Mouse (Mus musculus) bone marrow, adult 2 months (tissue): Measurements from ENCODE around the gene Pus7l. TPM values are rescaled to one million over a fixed set of nuclear protein-coding genes. Genes with fewer than 3 reads are reported as not detected.
A peak's percentile ranks its signal among the peaks of the same experiment; 100 is the strongest.

ENCODE experiments used
- H3K27ac ChIP-seq: fragments of 200-500 bp; 2 replicates; pipeline ENCODE4 v1.5.1; 2012; ENCODE audit warnings: low read depth, mild to moderate bottlenecking, control low read depth, inconsistent platforms, low read length; ENCODE audit not compliant: control insufficient read depth, poor library complexity, insufficient read depth
- H3K4me1 ChIP-seq: fragments of 200-500 bp; 2 replicates; pipeline ENCODE4 v1.6.1; 2011; ENCODE audit warnings: low read length; ENCODE audit not compliant: control insufficient read depth, insufficient read depth
- H3K4me3 ChIP-seq: fragments of 200-500 bp; replicated peaks from 2 replicates; pipeline ENCODE3; 2011; ENCODE audit warnings: mild to moderate bottlenecking, low read depth, low read length, control low read depth; ENCODE audit not compliant: control insufficient read depth
- CTCF ChIP-seq: fragments of 200-500 bp; IDR thresholded peaks from 2 replicates; pipeline ENCODE4 v1.5.1; 2011; ENCODE audit warnings: low read length, control low read depth; ENCODE audit not compliant: control insufficient read depth, insufficient read depth
- POLR2A ChIP-seq: fragments of 200-500 bp; IDR thresholded peaks from 2 replicates; pipeline ENCODE4 v1.6.1; 2011; ENCODE audit warnings: low read depth, mild to moderate bottlenecking, control low read depth, low read length, borderline replicate concordance; ENCODE audit not compliant: control insufficient read depth
- WGBS: fragments of 180-500 bp; shearing (Covaris S2); methylation state at CpG from one replicate; pipeline ENCODE4 v1.1.7; 2018; 5-methylcytosine and 5-hydroxymethylcytosine counted together
- polyA plus RNA-seq: library from polyadenylated mRNA; stranded (reverse); fragments of >200 nt; gene quantifications from 2 replicates; pipeline ENCODE4 v1.2.4, GENCODE M21; 2011; ENCODE audit warnings: low replicate concordance; ENCODE audit not compliant: missing spikeins, insufficient read depth, insufficient read length

The Pus7l gene
- 0.68 and 1.4 TPM in 2 replicates for polyA plus RNA-seq

GRCm38 (mm10) chr15:94543409-94544051 is at the start of gene Pus7l, which contains the start of gene Irak4:
TSS of gene Pus7l (minus strand) at chr15:94543547.
TSS of gene Irak4 (plus strand) at chr15:94543643.
- no peaks in the 10 kb centered on the region for H3K4me1 ChIP-seq
- H3K4me3 ChIP-seq: peak within 1 kb of the TSS; percentile 96
- H3K27ac ChIP-seq: peak within 1 kb of the TSS; percentile 97
- under 1% methylated on average over 45 of the region's 45 CpGs for WGBS
- TF ChIP-seq POLR2A (no peak; the same call in 1 of the 2 replicates), CTCF (no peak)

- H3K27ac ChIP-seq: no peak overlapping the region
- no peak for TF ChIP-seq POLR2A
- TF ChIP-seq CTCF: no peak
- H3K4me1 ChIP-seq: peaks cover 2% of the 10 kb centered on the region
- WGBS: 24% methylated on average over 4 of the region's 4 CpGs
- no peak overlapping the region for H3K4me3 ChIP-seq
Observed at GRCm38 (mm10) chr15:94591356-94591755, 48.0 kb upstream of the Pus7l start.

GRCm38 (mm10) chr15:94590083-94590482 is 46.7 kb upstream of the Pus7l start:
- Histone ChIP-seq H3K4me1 (peaks cover 2% of the 10 kb centered on the region), H3K4me3 (peak overlapping the region; percentile 52), H3K27ac (no peak overlapping the region)
- WGBS: 9% methylated on average over 8 of the region's 8 CpGs
- TF ChIP-seq CTCF (no peak), POLR2A (no peak)

- peaks cover 2% of the 10 kb centered on the region for H3K4me1 ChIP-seq
- peak within 1 kb of the TSS; percentile 93 for H3K4me3 ChIP-seq
- under 1% methylated on average over 63 of the region's 70 CpGs for WGBS
- peak; percentile 79; the same call in 1 of the 2 replicates for TF ChIP-seq POLR2A
- TF ChIP-seq CTCF: no peak
- peak within 1 kb of the TSS; percentile 75 for H3K27ac ChIP-seq
Observed at GRCm38 (mm10) chr15:94589219-94590075, 46.1 kb upstream of the Pus7l start, which contains the start of gene Twf1. TSS of gene Twf1 (minus strand) at chr15:94589889.

- Histone ChIP-seq H3K4me3 (no peak overlapping the region), H3K4me1 (peaks cover 2% of the 10 kb centered on the region), H3K27ac (no peak overlapping the region)
- WGBS: 62% methylated on average over 9 of the region's 9 CpGs
- TF ChIP-seq CTCF (no peak), POLR2A (no peak)
Observed at GRCm38 (mm10) chr15:94587826-94588715, 44.7 kb upstream of the Pus7l start.

GRCm38 (mm10) chr15:94584738-94585137 is 41.4 kb upstream of the Pus7l start:
- Histone ChIP-seq H3K4me3 (no peak overlapping the region), H3K27ac (no peak overlapping the region), H3K4me1 (no peaks in the 10 kb centered on the region)
- 84% methylated on average over 4 of the region's 4 CpGs for WGBS
- TF ChIP-seq CTCF (no peak), POLR2A (no peak)

GRCm38 (mm10) chr15:94583153-94583552 is 39.8 kb upstream of the Pus7l start:
- Histone ChIP-seq H3K4me1 (no peaks in the 10 kb centered on the region), H3K4me3 (no peak overlapping the region), H3K27ac (no peak overlapping the region)
- TF ChIP-seq CTCF (no peak), POLR2A (no peak)
- WGBS: 93% methylated on average over 10 of the region's 10 CpGs
